Mouse (Mus musculus) embryonic fibroblast, embryonic 13.5 days (primary cell): ENCODE results near the gene Gdpgp1. TPM values are rescaled to one million over a fixed set of nuclear protein-coding genes. Genes with fewer than 3 reads are reported as not detected.

Experiments used
- H3K27ac ChIP-seq: 2 replicates; pipeline ENCODE4 v1.5.1; 2012; ENCODE audit warnings: low read length, control low read depth, inconsistent platforms; ENCODE audit not compliant: insufficient read depth
- H3K4me1 ChIP-seq: 2 replicates; pipeline ENCODE4 v1.6.1; 2011; ENCODE audit warnings: low read length; ENCODE audit not compliant: control insufficient read depth, insufficient read depth
- H3K4me3 ChIP-seq: 2 replicates; pipeline ENCODE4 v1.5.1; 2011; ENCODE audit warnings: mild to moderate bottlenecking, control low read depth, low read length; ENCODE audit not compliant: insufficient read depth
- CTCF ChIP-seq: IDR thresholded peaks from 2 replicates; pipeline ENCODE4 v1.5.1; 2011; ENCODE audit warnings: mild to moderate bottlenecking, control low read depth, low read length, moderate library complexity, borderline replicate concordance; ENCODE audit not compliant: insufficient read depth
- POLR2A ChIP-seq: IDR thresholded peaks from 2 replicates; pipeline ENCODE4 v1.6.1; 2011; ENCODE audit warnings: low read depth, mild to moderate bottlenecking, control low read depth, low read length, moderate library complexity
- polyA plus RNA-seq: library from polyadenylated mRNA; stranded (reverse); fragments of >200 nt; gene quantifications from 2 replicates; pipeline ENCODE4 v1.2.4, GENCODE M21; 2011; ENCODE audit warnings: low read depth; ENCODE audit not compliant: missing spikeins, insufficient read length

Gene Gdpgp1
- polyA plus RNA-seq, 1 experiment: 1.8 TPM

- TF ChIP-seq POLR2A (no peak), CTCF (no peak)
- Histone ChIP-seq H3K4me1 (no peaks in the 10 kb centered on the region), H3K27ac (no peak overlapping the region), H3K4me3 (no peak overlapping the region)
Observed at GRCm38 (mm10) chr7:80281646-80282045, 49.0 kb downstream of the Gdpgp1 start.

- no peaks in the 10 kb centered on the region for H3K4me1 ChIP-seq
- no peak overlapping the region for H3K4me3 ChIP-seq
- no peak overlapping the region for H3K27ac ChIP-seq
- TF ChIP-seq POLR2A (no peak), CTCF (no peak)
Observed at GRCm38 (mm10) chr7:80283226-80283918, 50.7 kb downstream of the Gdpgp1 start.

DNA sequence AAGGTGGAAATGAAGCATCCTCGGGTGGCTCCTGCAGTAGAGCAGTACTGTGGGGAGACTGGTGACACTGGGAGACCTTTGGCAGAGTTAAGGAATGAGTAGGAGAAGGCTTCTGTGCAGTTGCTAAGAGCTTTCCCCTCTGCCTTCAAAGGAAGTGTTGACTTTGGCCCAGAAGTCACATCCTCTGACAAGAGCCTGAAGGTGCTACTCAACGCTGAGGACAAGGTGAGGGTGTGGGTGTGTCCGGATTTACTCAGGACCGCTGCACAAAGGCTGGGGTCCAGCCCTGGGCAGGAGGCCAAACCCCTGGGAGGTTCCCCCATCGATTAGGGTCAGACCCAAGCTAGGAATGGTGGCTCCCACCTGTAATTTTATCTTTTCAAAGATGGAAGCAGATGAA is 51.7 kb downstream of the Gdpgp1 start:
- Histone ChIP-seq H3K4me1 (no peaks in the 10 kb centered on the region), H3K4me3 (no peak overlapping the region), H3K27ac (no peak overlapping the region)
- TF ChIP-seq POLR2A: no peak

- no peaks in the 10 kb centered on the region for H3K4me1 ChIP-seq
- H3K27ac ChIP-seq: no peak overlapping the region
- no peak overlapping the region for H3K4me3 ChIP-seq
- TF ChIP-seq CTCF: no peak
- no peak for TF ChIP-seq POLR2A
Observed at GRCm38 (mm10) chr7:80285725-80286124, 53.1 kb downstream of the Gdpgp1 start.

GRCm38 (mm10) chr7:80287736-80288135 is 55.1 kb downstream of the Gdpgp1 start:
- TF ChIP-seq POLR2A: no peak
- no peak for TF ChIP-seq CTCF
- H3K4me3 ChIP-seq: no peak overlapping the region
- no peaks in the 10 kb centered on the region for H3K4me1 ChIP-seq
- no peak overlapping the region for H3K27ac ChIP-seq

Other genes with a start within 250 kb of the Gdpgp1 start
- gene Zfp710, start 208.1 kb upstream of the Gdpgp1 start, polyA plus RNA-seq: 7.7 and 8.7 TPM in 2 replicates
- 84.2 and 116 TPM in 2 replicates for gene Idh2, start 117.5 kb upstream of the Gdpgp1 start, polyA plus RNA-seq
- gene Sema4b, start 46.0 kb upstream of the Gdpgp1 start, polyA plus RNA-seq: 6.4 and 8.0 TPM in 2 replicates
- 33.3 and 35.1 TPM in 2 replicates for gene Cib1, start 52 bp upstream of the Gdpgp1 start, polyA plus RNA-seq
- gene Ttll13, start 13.5 kb downstream of the Gdpgp1 start, polyA plus RNA-seq: 0.63 TPM in 1 of 2 replicates, not detected in the other
- 15.8 and 17.4 TPM in 2 replicates for gene Ngrn, start 28.4 kb downstream of the Gdpgp1 start, polyA plus RNA-seq
- 10.7 and 12.0 TPM in 2 replicates for gene Vps33b, start 36.8 kb downstream of the Gdpgp1 start, polyA plus RNA-seq
- gene Prc1, start 61.6 kb downstream of the Gdpgp1 start, polyA plus RNA-seq: 94.6 and 124 TPM in 2 replicates
- gene Rccd1, start 91.6 kb downstream of the Gdpgp1 start, polyA plus RNA-seq: 11.8 and 19.0 TPM in 2 replicates
- 34.4 and 46.6 TPM in 2 replicates for gene Unc45a, start 108.1 kb downstream of the Gdpgp1 start, polyA plus RNA-seq
- gene Hddc3, start 110.2 kb downstream of the Gdpgp1 start, polyA plus RNA-seq: 12.2 and 15.4 TPM in 2 replicates
- 47.6 and 55.1 TPM in 2 replicates for gene Man2a2, start 138.5 kb downstream of the Gdpgp1 start, polyA plus RNA-seq
- gene Fes, start 155.1 kb downstream of the Gdpgp1 start, polyA plus RNA-seq: 7.5 and 7.9 TPM in 2 replicates
- gene Furin, start 172.6 kb downstream of the Gdpgp1 start, polyA plus RNA-seq: 71.5 and 83.7 TPM in 2 replicates